ENCODE assay signal across 22 mouse cellular contexts in genomic region chr5:27205754-27206153, GRCm38 (mm10).
"Had no signal": no experiment of that assay in that cellular context is flagged by ENCODE, and none has a peak within 500 bp of the region (broad histone marks: within the 10 kb centered on the region; RNA-seq: fewer than 3 reads in every experiment).

No protein-coding gene starts in this region.

- H3K36me3 ChIP-seq: limb, embryonic 10.5 days; limb, embryonic 13.5 days; liver, embryonic 12.5 days; liver, embryonic 15.5 days; lung, embryonic 15.5 days; midbrain, embryonic 10.5 days; midbrain, embryonic 13.5 days; neural tube, embryonic 13.5 days; stomach, embryonic 15.5 days had no signal

- DNase-seq: kidney, adult 18-20 months; kidney, adult 9 months; kidney, postnatal 36 days; lung, adult 18-20 months; lung, postnatal 10 days; retina, postnatal 1 day; right cerebral cortex, postnatal 25 days; spleen, adult 18-20 months; thymus, postnatal 25 days had no signal

- H3K9ac ChIP-seq: limb, embryonic 13.5 days; liver, embryonic 12.5 days; liver, embryonic 15.5 days; lung, embryonic 15.5 days; midbrain, embryonic 13.5 days; neural tube, embryonic 13.5 days; stomach, embryonic 15.5 days had no signal

- H3K27me3 ChIP-seq: limb, embryonic 13.5 days; liver, embryonic 12.5 days; liver, embryonic 15.5 days; lung, embryonic 15.5 days; megakaryocyte, embryonic 14.5 days; midbrain, embryonic 13.5 days; neural tube, embryonic 13.5 days; stomach, embryonic 15.5 days had no signal

- H3K27ac ChIP-seq: kidney, postnatal 0 days; limb, embryonic 10.5 days; limb, embryonic 13.5 days; liver, embryonic 12.5 days; liver, embryonic 15.5 days; lung, embryonic 15.5 days; midbrain, embryonic 10.5 days; midbrain, embryonic 13.5 days; neural tube, embryonic 13.5 days; stomach, embryonic 15.5 days had no signal

- H3K9me3 ChIP-seq: limb, embryonic 10.5 days; limb, embryonic 13.5 days; liver, embryonic 12.5 days; liver, embryonic 15.5 days; lung, embryonic 15.5 days; megakaryocyte, embryonic 14.5 days; midbrain, embryonic 10.5 days; midbrain, embryonic 13.5 days; neural tube, embryonic 13.5 days; stomach, embryonic 15.5 days had no signal

- H3K4me2 ChIP-seq: limb, embryonic 13.5 days; liver, embryonic 12.5 days; liver, embryonic 15.5 days; lung, embryonic 15.5 days; midbrain, embryonic 13.5 days; neural tube, embryonic 13.5 days; stomach, embryonic 15.5 days had no signal

- H3K4me3 ChIP-seq: limb, embryonic 10.5 days; limb, embryonic 13.5 days; liver, embryonic 12.5 days; liver, embryonic 15.5 days; lung, embryonic 15.5 days; midbrain, embryonic 10.5 days; midbrain, embryonic 13.5 days; myocyte; neural tube, embryonic 13.5 days; stomach, embryonic 15.5 days had no signal

- H3K4me1 ChIP-seq: limb, embryonic 10.5 days; limb, embryonic 13.5 days; liver, embryonic 12.5 days; liver, embryonic 15.5 days; lung, embryonic 15.5 days; midbrain, embryonic 13.5 days; neural tube, embryonic 13.5 days; stomach, embryonic 15.5 days had no signal

- ATAC-seq: liver, embryonic 12.5 days; midbrain, embryonic 13.5 days; midbrain, embryonic 16.5 days had no signal
